Mouse (Mus musculus) liver, postnatal 0 days (tissue): ENCODE data around the gene Rfx4.

ENCODE experiments used
- CTCF ChIP-seq: sonication (generic); IDR thresholded peaks from 2 replicates; pipeline ENCODE4 v1.5.1; 2016; ENCODE audit warnings: antibody characterized with exemption, low read depth
- EP300 ChIP-seq: IDR thresholded peaks from 2 replicates; pipeline ENCODE4 v1.6.1; 2016; ENCODE audit warnings: antibody characterized with exemption, low read depth, mild to moderate bottlenecking

DNA sequence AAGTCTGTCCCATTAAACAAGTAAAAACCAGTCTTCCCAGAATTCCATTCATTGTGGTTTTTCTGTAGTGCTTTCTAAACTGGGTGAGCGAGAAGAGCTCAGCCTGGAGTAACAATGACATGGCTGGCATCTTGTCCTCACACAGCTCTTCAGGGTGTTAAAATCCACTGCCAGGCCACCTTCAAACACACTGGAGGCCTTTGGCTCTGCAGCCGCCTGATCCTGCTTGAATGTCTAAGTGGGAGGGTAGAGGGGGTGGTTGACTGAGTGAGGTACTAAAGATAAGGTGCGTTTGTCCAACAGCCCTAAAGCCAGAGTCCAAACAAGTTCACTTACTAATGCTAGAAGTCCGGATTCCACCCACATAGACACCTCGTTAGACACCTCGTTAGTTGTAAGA lies 48.6 kb upstream of the Rfx4 start:
- TF ChIP-seq CTCF (no peak), EP300 (no peak)
